Mouse (Mus musculus) heart, embryonic 14.5 days (tissue): ENCODE data around the gene Serp1. TPM values are rescaled to one million over a fixed set of nuclear protein-coding genes. Genes with fewer than 3 reads are reported as not detected.
A peak's percentile ranks its signal among the peaks of the same experiment; 100 is the strongest.

Experiments
- ATAC-seq: fragments of 200-750 bp; cut with Nextera tagmentation; 2 replicates; pipeline ENCODE4 v1.8.0; 2017; ENCODE audit warnings: low read depth, moderate TSS enrichment; ENCODE audit not compliant: insufficient number of reproducible peaks, insufficient read depth, low FRiP score
- H3K27ac ChIP-seq, 2 experiments: fragments of 200-500 bp in 1 of 2; fragments of 300-500 bp in 1 of 2; sonication (generic) in 1 of 2; replicated peaks in 1 of 2; 2 replicates each; pipeline ENCODE4 v1.5.1; 2012 to 2014; ENCODE audit warnings: low read depth in 2 of 2, low read length in 2 of 2, control low read depth in 1 of 2, mild to moderate bottlenecking in 1 of 2, mixed read lengths in 1 of 2; ENCODE audit not compliant: control insufficient read depth in 1 of 2, insufficient read depth in 1 of 2
- H3K27me3 ChIP-seq: fragments of 300-500 bp; sonication (generic); 2 replicates; pipeline ENCODE4 v1.6.1; 2014; ENCODE audit warnings: mild to moderate bottlenecking, low read length, control low read depth; ENCODE audit not compliant: control insufficient read depth, insufficient read depth
- H3K36me3 ChIP-seq: fragments of 300-500 bp; sonication (generic); 2 replicates; pipeline ENCODE4 v1.6.1; 2014; ENCODE audit warnings: mild to moderate bottlenecking, control low read depth, low read length, mixed read lengths; ENCODE audit not compliant: control insufficient read depth, insufficient read depth
- H3K4me1 ChIP-seq, 2 experiments: fragments of 200-500 bp in 1 of 2; fragments of 300-500 bp in 1 of 2; sonication (generic) in 1 of 2; 2 replicates each; pipeline ENCODE4 v1.6.1; 2012 to 2014; ENCODE audit warnings: low read length in 2 of 2, control low read depth in 1 of 2, mixed read lengths in 1 of 2; ENCODE audit not compliant: control insufficient read depth in 2 of 2, insufficient read depth in 2 of 2
- H3K4me2 ChIP-seq: fragments of 300-500 bp; sonication (generic); 2 replicates; pipeline ENCODE4 v1.6.1; 2014; ENCODE audit warnings: mild to moderate bottlenecking, low read length
- H3K4me3 ChIP-seq, 2 experiments: fragments of 200-500 bp in 1 of 2; fragments of 300-500 bp in 1 of 2; sonication (generic) in 1 of 2; 2 replicates each; pipeline ENCODE4 v1.5.1; 2012 to 2014; ENCODE audit warnings: low read length in 2 of 2, mild to moderate bottlenecking in 2 of 2, control low read depth in 1 of 2, low read depth in 1 of 2, moderate library complexity in 1 of 2; ENCODE audit not compliant: control insufficient read depth in 1 of 2, insufficient read depth in 1 of 2
- H3K9ac ChIP-seq: fragments of 300-500 bp; sonication (generic); 2 replicates; pipeline ENCODE4 v1.6.1; 2014; ENCODE audit warnings: mild to moderate bottlenecking, low read length
- H3K9me3 ChIP-seq: fragments of 300-500 bp; sonication (generic); 2 replicates; pipeline ENCODE4 v1.6.1; 2016; ENCODE audit warnings: low read length, control low read depth; ENCODE audit not compliant: control insufficient read depth
- WGBS: fragments of 180-500 bp; shearing (Covaris S2); extraction: QIAGEN DNeasy Blood & Tissue Kit; methylation state at CpG from one replicate; pipeline ENCODE4 v1.1.7; 2014; 5-methylcytosine and 5-hydroxymethylcytosine counted together
- polyA plus RNA-seq: library from polyadenylated mRNA; unstranded; fragments of >200 nt; fragmentation: Nextera tagmentation; extraction: Ambion mirVana; gene quantifications from 2 replicates; pipeline ENCODE4 v1.2.1, GENCODE M21; 2014

The Serp1 gene
- polyA plus RNA-seq, 1 experiment from 2014 or later = 83.9 TPM

GRCm38 (mm10) chr3:58526408-58526737 is 681 bp upstream of the Serp1 start:
- WGBS = 6% methylated on average over 4 of the region's 4 CpGs
- H3K27ac ChIP-seq = peak overlapping the region in 1 of 2 experiments; percentile 93; a peak in 2 of 4 replicates
- peaks cover 29% of the 10 kb centered on the region for H3K36me3 ChIP-seq
- ATAC-seq = no peak
- peak overlapping the region; percentile 86 to 96; a peak in 3 of 4 replicates for H3K4me3 ChIP-seq
- H3K9me3 ChIP-seq = no peaks in the 10 kb centered on the region
- H3K4me2 ChIP-seq = peak overlapping the region; percentile 70
- H3K9ac ChIP-seq = peak overlapping the region; percentile 94
- peaks cover 0 to 14% of the 10 kb centered on the region in 2 experiments; a peak in 1 of 4 replicates for H3K4me1 ChIP-seq
- H3K27me3 ChIP-seq = no peaks in the 10 kb centered on the region

- peaks cover 33% of the 10 kb centered on the region for H3K36me3 ChIP-seq
- H3K4me3 ChIP-seq = peak overlapping the region; percentile 86 to 96
- peak overlapping the region; percentile 83 to 93 for H3K27ac ChIP-seq
- peak overlapping the region; percentile 82 for H3K4me2 ChIP-seq
- no peaks in the 10 kb centered on the region for H3K27me3 ChIP-seq
- WGBS = under 1% methylated on average over 40 of the region's 40 CpGs
- peaks cover 0 to 14% of the 10 kb centered on the region in 2 experiments; a peak in 1 of 4 replicates for H3K4me1 ChIP-seq
- no peaks in the 10 kb centered on the region for H3K9me3 ChIP-seq
- H3K9ac ChIP-seq = peak overlapping the region; percentile 94
- peak; percentile 43 for ATAC-seq
Measured at GRCm38 (mm10) chr3:58525166-58525565, 526 bp downstream of the Serp1 start.

- Histone ChIP-seq H3K9ac (peak overlapping the region; percentile 94), H3K4me3 (peak overlapping the region in 1 of 2 experiments; percentile 96; a peak in 2 of 4 replicates), H3K4me2 (peak overlapping the region; percentile 82), H3K27me3 (no peaks in the 10 kb centered on the region), H3K27ac (no peak overlapping the region), H3K9me3 (no peaks in the 10 kb centered on the region), H3K4me1 (peaks cover 3 to 17% of the 10 kb centered on the region in 2 experiments; a peak in 3 of 4 replicates), H3K36me3 (peaks cover 36% of the 10 kb centered on the region)
- ATAC-seq = no peak
- 53% methylated on average over 4 of the region's 4 CpGs for WGBS
Measured at GRCm38 (mm10) chr3:58524246-58524645, 1.4 kb downstream of the Serp1 start.

- H3K36me3 ChIP-seq = peaks cover 36% of the 10 kb centered on the region
- no peak for ATAC-seq
- 96% methylated on average over 3 of the region's 3 CpGs for WGBS
- H3K4me3 ChIP-seq = peak overlapping the region in 1 of 2 experiments; percentile 96; a peak in 1 of 4 replicates
- H3K4me2 ChIP-seq = no peak overlapping the region
- no peak overlapping the region for H3K27ac ChIP-seq
- no peaks in the 10 kb centered on the region for H3K27me3 ChIP-seq
- H3K9me3 ChIP-seq = no peaks in the 10 kb centered on the region
- H3K9ac ChIP-seq = no peak overlapping the region
- H3K4me1 ChIP-seq = peaks cover 6 to 23% of the 10 kb centered on the region in 2 experiments; a peak in 3 of 4 replicates
Measured at GRCm38 (mm10) chr3:58523386-58523785, 2.3 kb downstream of the Serp1 start.

- Histone ChIP-seq H3K4me2 (no peak overlapping the region), H3K9me3 (no peaks in the 10 kb centered on the region), H3K9ac (no peak overlapping the region), H3K4me3 (no peak overlapping the region), H3K4me1 (peaks cover 6 to 19% of the 10 kb centered on the region in 2 experiments; a peak in 3 of 4 replicates), H3K27ac (no peak overlapping the region), H3K27me3 (no peaks in the 10 kb centered on the region), H3K36me3 (peaks cover 36% of the 10 kb centered on the region)
- WGBS = 86% methylated on average over 2 of the region's 2 CpGs
- no peak for ATAC-seq
Measured at GRCm38 (mm10) chr3:58521361-58521760, 4.3 kb downstream of the Serp1 start.

- no peak overlapping the region for H3K4me2 ChIP-seq
- H3K9ac ChIP-seq = no peak overlapping the region
- H3K4me3 ChIP-seq = no peak overlapping the region
- no peaks in the 10 kb centered on the region for H3K27me3 ChIP-seq
- no peak overlapping the region for H3K27ac ChIP-seq
- ATAC-seq = no peak
- H3K4me1 ChIP-seq = peaks cover 6 to 18% of the 10 kb centered on the region in 2 experiments; a peak in 3 of 4 replicates
- peaks cover 36% of the 10 kb centered on the region for H3K36me3 ChIP-seq
- 90% methylated on average over 6 of the region's 6 CpGs for WGBS
- H3K9me3 ChIP-seq = no peaks in the 10 kb centered on the region
Measured at GRCm38 (mm10) chr3:58520286-58520685, 5.4 kb downstream of the Serp1 start.

- no peaks in the 10 kb centered on the region for H3K9me3 ChIP-seq
- 31% methylated on average over 3 of the region's 3 CpGs for WGBS
- H3K27me3 ChIP-seq = no peaks in the 10 kb centered on the region
- no peak for ATAC-seq
- 0 out of 2 replicates have a peak overlapping the region, but pooled peaks have one; percentile 5 for H3K4me2 ChIP-seq
- no peak overlapping the region for H3K4me3 ChIP-seq
- peaks cover 6 to 18% of the 10 kb centered on the region in 2 experiments; a peak in 3 of 4 replicates for H3K4me1 ChIP-seq
- H3K36me3 ChIP-seq = peaks cover 36% of the 10 kb centered on the region
- H3K9ac ChIP-seq = no peak overlapping the region
- peak overlapping the region; percentile 41 to 57; a peak in 1 of 4 replicates for H3K27ac ChIP-seq
Measured at GRCm38 (mm10) chr3:58519536-58519935, 6.2 kb downstream of the Serp1 start.

GRCm38 (mm10) chr3:58518962-58519361 is 6.7 kb downstream of the Serp1 start:
- ATAC-seq = no peak
- Histone ChIP-seq H3K9me3 (no peaks in the 10 kb centered on the region), H3K36me3 (peaks cover 35% of the 10 kb centered on the region), H3K4me1 (peaks cover 6 to 13% of the 10 kb centered on the region in 2 experiments; a peak in 3 of 4 replicates), H3K27ac (peak overlapping the region; percentile 41 to 57; a peak in 1 of 4 replicates), H3K4me3 (no peak overlapping the region), H3K9ac (no peak overlapping the region), H3K4me2 (0 out of 2 replicates have a peak overlapping the region, but pooled peaks have one; percentile 5), H3K27me3 (no peaks in the 10 kb centered on the region)
- whole genome bisulfite sequencing = 56% methylated on average over 2 of the region's 2 CpGs
